Comparison of ENCODE assay signal across 8 mouse cellular contexts in the genomic region with DNA sequence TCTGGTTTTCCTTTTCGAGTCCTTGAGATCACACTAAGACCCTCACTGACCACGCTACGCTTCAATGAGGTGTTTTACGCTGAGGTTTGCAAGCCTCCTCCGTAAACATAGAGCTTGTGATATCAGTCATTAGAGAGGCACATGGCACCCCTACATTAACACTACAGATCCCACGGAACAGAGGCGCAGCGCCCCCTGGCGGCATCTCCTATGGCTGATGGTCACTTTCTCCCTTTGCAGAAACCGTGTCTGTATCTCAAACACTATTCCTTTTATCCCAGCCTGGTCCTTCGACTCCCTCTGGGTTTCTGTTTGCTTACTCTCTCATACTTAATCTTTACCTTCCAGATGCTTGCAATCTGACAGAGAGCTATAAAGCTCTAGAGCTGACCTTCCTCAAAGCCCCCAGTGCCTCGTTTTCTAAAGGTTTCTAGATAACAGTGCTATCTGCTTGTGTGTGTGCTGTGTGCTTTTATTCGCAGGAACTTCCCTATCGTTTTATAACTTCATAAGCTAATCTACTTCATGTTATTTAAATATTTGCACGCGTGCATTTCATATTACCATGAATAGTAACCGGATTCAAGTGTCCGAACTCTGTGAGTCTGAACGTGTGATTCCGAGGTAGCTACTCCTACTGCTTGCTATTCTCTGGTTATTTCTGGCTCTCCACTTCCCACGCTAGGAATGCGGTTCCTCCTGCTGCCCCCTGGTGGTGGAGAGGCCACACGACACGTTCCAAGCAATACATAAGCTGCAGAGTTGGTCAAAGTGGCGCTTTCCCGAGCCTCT. TPM values are rescaled to one million over a fixed set of nuclear protein-coding genes. Genes with fewer than 3 reads are reported as not detected.
A peak's percentile ranks its signal among the peaks of the same experiment; 100 is the strongest.
DNase-seq lines count a peak whose midpoint lies in the region; ATAC-seq lines count a peak whose summit lies in the region.

No protein-coding gene starts in this region.

- peak; percentile 89 for ATAC-seq in common myeloid progenitor, adult 5-6 weeks (replicated peaks; ENCODE audit: low read depth, poor library complexity, severe bottlenecking)
- ATAC-seq in megakaryocyte, adult 5-6 weeks (ENCODE audit: poor library complexity, severe bottlenecking) = peak; percentile 87

- DNase-seq in WW6 (ENCODE audit: low read depth, low spot score) = peak; percentile 61
- DNase-seq in gastrocnemius, adult 8-10 months (ENCODE audit: low spot score in 2 of 2) = peak; percentile 80
- DNase-seq in induced T-regulatory cell, adult 2 months (ENCODE audit: low read depth) = peak; percentile 80
- peak; percentile 69 to 74 for DNase-seq in left cerebral cortex, adult 8-10 months (ENCODE audit: low spot score in 2 of 2)
- peak; percentile 90 to 94 for DNase-seq in right cerebral cortex, adult 2 months (ENCODE audit: low spot score in 2 of 2)
- DNase-seq in urinary bladder, postnatal 14 days (ENCODE audit: low spot score) = peak; percentile 88

RNA-seq across cellular contexts. Expression of a gene that starts 23.0 kb away (rescaled TPM):
- total RNA-seq in common myeloid progenitor, adult 5-6 weeks (2017) = 4.8 and 4.9 TPM in 2 replicates
- 100 to 1,000 TPM; 115 to 149 (median 130) TPM for total RNA-seq in gastrocnemius, adult 8-10 months (2022)
- total RNA-seq in left cerebral cortex, adult 8-10 months (2022) = 1 to 10 TPM; 5.4 to 6.6 (median 6.2) TPM
- total RNA-seq in megakaryocyte, adult 5-6 weeks (2015) = 0.40 TPM in 1 of 2 replicates, not detected in the other
- total RNA-seq in megakaryocyte, adult 5-6 weeks (2017) = 0.07 TPM in 1 of 2 replicates, not detected in the other

Comparison
In these comparisons a context has a peak if more than half of its experiments do, and no peak if none do; other contexts are left out.
1. Peak in every context shown above with its lines: DNase-seq and ATAC-seq.
2. RNA of a gene that starts 23.0 kb away (total RNA-seq): 115 to 149 TPM in gastrocnemius, adult 8-10 months; 5.4 to 6.6 TPM in left cerebral cortex, adult 8-10 months, 4.8 to 4.9 TPM in common myeloid progenitor, adult 5-6 weeks and 0.07 to 0.40 TPM in megakaryocyte, adult 5-6 weeks; every median in the first group is over 10 times any median in the second.